Mouse (Mus musculus): ENCODE results near the gene Nebl. TPM values are rescaled to one million over a fixed set of nuclear protein-coding genes. Genes with fewer than 3 reads are reported as not detected.

The Nebl gene
- total RNA-seq, 2 experiments from 2014 or later = 5.2 to 5.4 TPM

DNA sequence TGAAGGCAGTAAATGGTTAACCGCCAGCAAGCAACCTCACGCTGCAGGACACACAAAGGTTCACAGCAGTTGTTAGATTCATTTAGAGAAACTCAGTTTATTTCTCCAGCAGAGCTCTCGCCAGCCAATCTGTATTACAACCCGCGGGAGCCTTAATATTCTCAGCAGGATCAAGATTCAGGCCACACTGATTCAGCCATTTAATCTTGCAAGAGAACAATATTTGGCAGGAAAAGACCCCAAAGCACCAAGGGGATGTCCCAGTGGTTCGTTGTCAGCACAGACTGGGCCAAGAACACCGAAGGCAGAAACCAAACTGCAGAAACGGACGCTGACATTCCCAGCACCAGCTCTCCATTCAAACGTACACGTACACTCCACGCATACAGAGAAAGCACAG is 216.5 kb downstream of the Nebl start:
- DNase-seq = no peak

DNA sequence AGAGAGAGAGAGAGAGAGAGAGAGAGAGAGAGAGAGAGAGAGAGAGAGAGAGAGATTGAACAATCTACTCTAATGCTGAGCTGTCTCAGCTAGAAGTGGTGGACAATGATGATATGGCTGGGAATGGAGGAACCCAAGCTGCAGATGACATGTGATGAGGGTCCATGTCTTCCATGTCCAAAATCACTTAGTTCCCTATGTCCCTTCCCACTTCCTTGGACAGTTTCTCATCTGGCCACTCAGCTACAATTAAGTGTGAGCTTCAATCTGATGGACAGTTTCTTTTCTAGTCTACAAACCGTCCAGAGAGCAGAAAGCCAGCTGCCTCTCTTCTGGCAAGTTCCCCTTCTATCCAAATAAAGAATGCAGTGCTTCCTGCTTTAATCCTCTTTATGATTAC is 221.3 kb downstream of the Nebl start:
- no peak for DNase-seq

DNA sequence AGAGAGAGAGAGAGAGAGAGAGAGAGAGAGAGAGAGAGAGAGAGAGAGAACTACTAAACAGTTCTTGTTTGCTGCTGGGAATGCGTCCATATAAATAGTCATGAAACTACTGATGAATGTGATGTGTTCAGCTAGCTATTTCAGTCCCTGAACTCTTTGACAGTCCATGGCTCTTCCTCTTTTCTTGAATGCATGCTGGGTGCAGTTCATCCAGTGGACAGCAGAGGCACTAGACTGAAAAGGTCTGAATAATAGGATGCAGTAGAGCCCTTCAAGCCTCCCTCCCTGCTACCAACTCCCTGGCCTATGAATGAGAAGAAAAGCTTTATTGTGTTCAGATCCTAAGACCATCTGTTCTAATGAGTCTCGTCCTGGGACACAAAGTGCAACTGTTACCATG is 223.9 kb downstream of the Nebl start:
- DNase-seq = no peak

DNA sequence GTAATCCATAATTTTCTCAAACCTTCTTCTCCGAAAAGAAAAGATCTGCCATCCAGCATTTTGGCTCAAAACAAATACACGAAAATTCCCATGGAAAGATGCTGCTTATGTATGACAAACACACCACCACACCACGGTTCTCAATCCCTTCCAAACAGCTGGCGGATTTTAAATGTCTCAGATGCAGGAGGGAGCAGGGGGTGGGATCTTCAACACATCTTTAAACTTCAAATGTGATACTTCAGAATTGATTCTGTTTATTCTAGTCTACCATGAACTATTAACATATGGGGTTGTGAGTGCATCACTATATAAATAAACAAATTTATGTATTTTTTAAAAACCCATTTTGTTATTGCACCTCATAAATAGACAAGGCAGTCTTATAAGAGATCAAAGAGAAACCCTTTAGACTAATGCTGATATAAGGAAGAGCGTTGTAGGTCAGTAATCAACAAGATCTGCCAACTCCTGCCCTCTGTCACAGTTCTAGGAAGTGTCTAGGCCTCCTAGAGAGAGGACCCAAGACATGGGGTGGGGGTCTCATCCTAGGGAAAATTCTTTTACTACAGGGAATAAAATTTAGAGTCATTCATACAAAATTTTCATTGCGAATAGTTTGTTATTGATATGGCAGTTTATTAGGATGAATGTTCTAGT is 227.0 kb downstream of the Nebl start:
- DNase-seq = no peak

DNA sequence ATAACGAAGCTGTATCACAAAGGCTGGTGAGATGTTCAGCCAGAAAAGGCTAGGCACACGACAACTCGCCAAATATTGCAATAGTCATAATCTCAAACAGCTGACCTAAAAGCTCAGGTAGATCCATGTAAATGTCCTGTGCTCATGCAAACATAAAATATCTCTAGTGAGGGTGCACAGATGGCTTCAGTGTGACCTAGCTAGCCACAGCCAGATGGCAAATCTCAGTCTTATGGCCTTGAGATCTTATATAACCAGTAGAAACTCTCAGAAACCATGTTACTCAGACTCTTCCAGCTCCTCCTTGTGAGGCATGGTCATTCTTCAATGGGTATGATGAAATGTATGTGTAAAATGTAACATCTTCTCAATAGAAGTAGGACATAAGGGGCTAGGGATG is 230.2 kb downstream of the Nebl start:
- DNase-seq = no peak

DNA sequence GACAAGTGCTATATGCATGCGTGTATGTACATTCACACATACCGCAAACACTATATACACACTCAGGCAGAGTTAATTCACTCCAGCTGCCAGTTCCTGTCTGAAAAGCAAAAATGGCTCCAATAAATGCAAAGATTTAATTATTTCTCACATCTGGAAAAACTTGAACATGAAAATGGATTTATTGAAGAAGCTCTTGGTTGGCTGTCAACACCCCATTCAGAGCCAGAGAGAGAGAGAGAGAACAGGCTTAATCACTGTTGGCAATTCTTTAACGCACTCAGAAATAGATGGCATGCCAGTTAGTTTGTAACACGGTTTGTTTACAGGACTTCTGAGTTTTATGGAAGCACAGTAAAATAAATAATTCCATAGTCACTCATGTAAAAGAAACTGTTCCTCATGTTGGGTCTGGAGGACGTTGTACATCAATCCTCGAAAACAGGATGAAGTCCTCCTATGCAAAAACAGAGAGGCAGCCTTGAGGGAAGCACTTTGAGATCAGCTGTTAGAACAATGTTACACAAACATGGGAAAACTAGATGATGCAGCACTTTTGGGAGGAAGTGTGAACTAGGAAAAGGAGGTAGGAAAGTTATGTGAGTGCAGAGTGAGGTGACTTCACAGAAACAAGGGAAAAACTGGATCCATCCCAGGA is 265.6 kb downstream of the Nebl start:
- DNase-seq = no peak

DNA sequence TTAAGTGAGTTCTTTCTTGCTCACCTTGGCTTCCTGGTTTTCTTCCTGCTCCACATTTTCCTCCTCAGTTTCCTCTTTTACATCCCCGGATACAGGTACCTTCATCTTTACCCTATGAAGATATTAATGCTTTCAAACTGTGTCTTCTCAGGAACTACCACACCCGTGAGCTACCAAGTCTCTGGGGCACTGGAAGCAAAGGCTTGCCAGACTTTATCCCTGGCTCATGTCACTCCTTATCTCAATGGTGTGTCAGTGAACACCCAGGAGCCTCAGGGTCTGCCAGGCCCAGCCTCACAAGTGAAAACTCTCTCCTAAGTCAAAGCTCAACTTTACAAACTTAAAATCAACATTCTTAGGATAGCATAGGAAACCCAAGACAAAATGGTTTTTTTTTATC is 270.8 kb downstream of the Nebl start:
- DNase-seq = no peak

DNA sequence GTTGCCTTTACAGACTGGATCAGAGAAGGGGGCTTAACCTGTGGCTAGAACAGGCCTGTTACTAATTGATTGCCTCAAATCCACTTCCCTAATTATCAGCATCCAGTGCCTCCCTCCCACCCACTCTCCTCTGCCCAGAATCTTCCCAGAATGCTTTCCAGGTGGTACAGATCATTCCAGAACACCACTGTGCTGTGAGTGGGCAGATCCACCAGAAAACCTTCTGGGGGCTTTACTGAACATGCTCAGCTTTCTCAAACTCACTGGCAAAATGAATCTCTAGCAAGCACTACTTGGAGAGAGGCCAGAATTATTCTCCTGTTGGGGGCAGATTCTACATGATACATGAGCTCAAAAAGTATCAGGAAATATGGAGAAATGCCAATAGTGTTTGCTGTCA is 277.6 kb downstream of the Nebl start:
- no peak for DNase-seq

DNA sequence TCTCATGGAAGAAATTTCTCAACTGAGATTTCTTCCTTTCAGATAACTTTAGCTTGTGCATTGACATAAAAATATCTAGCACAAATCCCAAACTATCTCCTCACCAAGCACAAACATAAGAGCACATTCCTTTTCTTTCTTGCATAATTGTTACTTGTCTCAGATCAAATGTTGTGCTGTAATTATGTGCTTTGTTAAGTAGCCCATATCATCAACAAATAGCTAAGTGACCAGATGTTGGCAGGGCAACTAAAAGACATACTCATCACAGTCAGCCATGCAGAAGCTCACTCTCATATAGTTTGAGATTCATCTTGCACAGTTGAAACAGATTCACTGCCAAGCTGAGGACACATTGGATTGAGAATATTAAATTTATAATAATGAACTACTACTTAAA is 282.9 kb downstream of the Nebl start:
- DNase-seq = no peak

DNA sequence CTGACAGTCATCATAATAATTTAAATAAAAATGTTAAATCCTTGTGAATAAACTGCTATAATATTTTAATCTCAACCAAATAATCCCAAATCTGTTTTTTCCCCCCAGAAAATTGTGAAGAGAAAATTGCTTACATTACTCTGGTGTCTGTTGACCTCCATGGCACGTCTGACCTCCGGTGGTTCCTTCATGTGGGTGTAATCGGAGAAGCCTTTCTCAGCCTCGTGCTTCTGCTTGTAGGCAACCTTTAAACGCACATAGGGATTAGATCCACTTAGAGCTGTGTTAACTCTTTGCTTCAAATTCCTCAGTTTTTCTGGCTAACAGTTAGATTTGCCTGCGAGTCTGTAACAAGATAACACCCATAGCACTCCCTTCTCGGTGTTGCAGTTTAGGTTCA is 287.7 kb downstream of the Nebl start:
- no peak for DNase-seq

DNA sequence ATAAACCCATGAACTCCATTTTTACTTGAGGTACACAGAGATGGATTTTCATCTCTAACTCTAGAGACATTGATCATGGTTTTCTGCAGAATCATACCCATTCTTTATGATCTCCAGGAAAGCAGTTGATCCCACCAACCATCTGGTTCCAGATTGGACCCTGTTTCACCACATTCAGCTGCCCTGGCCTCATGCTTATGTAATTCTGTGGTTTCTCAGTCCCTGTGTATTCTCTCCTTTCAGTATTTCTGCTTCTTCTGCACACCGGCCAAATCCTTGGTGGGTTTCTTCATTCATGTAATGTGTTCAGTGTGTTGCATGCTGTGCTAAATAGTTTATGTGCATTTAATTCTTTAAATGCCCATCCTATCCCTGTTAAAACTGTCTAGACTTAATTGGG is 292.9 kb downstream of the Nebl start:
- DNase-seq = no peak

DNA sequence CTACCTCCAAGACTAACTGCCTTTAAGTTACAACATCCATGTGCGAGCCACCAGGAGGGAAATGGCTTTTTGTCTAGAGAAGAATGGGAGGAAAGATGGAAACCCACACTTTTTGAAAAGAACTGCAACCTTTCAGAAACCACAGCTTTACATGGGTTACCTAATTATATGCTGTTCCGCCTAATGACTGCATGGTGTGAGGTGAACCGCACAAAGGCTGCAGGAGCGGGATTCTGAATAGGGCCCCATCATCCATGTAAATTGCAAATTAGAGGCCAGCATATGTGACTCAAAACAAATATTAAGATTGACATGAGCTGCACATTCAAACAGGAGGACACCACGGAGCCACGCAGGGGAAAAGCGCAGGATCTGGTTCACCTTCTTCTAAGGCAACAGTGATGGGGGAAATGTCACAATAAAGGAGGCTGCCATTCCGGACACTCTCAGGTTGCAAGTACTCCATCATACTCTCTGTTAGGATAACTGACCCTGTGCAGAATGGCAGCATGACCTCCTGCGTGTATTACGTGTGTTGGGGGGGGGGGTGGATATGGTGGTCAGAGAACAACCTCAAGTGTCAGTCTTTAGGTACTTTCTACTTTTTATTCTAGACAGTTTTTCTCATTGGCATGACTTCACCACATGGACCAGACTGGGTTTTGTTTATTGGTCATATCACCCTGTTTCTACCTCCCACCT is 294.4 kb downstream of the Nebl start:
- DNase-seq = no peak

DNA sequence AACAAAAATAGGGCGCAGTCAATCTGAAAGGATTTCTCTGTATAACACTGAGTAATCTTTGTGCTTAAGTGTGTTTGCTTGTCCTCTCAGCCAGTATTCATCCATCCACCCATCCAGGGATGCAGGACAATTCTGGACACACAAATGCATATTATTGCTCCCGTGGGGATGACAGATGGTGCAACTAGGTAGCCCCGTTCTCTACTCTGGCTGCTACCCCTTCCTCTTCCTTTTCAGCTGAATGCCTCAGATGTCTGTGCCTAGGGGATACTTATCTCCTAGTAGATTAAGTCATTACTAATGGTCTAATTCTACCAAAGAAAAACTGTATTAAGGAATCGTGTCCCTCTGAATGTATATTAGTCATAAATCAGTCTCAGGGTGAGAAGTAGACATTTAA is 296.0 kb downstream of the Nebl start:
- DNase-seq = no peak

DNA sequence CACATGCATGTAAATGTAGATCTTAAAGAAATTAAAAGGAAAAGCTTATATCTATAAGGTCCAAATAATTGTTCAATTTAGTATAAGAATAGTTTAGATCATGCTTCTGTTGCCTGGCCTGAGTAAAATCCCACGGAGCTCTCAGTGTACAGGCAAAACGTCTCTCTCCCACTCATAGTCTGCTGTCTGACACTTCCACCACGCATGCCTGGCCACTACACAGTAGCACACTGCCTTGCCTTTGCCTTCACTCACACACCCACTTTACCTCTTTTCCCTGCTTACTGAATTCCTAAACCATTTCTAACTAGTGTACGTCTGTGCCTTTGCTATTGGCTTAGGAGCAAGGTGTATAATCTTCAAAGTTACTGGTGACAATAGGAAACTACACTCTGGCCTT is 302.2 kb downstream of the Nebl start:
- no peak for DNase-seq

DNA sequence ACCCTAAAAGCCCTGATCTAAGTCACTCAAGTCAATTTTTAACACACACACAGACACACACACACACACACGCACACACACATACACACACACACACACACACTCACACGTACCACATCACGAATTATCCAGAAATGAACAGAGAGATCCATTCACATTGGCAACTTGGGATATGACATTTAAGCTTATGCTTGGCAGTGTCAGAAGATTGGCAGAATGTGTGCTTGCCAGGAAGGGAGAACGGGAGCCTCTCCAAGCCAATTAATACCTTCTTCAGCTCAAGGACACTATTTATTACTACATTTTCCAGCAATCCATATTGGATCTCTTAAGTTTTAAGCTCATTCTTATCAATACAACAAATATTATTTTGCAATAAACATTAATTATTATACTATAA is 303.1 kb downstream of the Nebl start:
- no peak for DNase-seq

DNA sequence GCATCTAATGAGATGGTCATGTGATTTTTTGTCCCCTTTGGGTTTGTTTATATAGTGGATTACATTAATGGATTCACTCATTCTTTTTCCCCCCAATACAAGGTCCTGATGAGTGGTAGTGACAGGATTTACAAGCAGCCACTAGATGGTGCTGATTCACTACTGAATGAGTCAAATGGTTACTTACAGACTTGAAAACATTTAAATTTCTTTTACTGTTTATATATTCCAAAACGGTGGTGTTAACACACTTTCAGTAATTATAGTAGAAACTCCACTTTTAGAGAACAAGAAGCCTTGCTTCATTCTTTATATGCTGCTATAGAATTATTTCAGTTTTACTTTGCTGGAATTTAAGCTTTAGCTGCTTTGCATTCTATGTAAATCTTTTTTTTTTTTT is 308.3 kb downstream of the Nebl start:
- peak; percentile 36 for DNase-seq

DNA sequence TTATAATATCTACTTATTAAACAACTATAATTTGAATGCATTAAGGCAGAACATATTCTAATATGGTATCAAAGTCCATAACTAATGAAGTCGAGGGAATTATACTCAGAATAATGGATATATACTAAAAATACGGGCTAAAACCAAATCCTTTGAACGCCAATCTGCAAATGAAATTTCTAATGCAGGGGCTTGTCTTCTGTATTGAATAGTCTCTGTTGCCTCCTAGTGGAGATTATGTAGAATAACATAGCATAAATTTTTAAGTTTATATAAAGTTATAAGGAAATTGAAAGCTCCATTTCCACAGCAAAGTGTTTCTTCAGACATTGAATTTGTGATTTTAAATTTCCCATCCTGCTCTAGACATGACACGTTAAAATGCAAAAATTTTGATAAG is 315.9 kb downstream of the Nebl start:
- DNase-seq = no peak

DNA sequence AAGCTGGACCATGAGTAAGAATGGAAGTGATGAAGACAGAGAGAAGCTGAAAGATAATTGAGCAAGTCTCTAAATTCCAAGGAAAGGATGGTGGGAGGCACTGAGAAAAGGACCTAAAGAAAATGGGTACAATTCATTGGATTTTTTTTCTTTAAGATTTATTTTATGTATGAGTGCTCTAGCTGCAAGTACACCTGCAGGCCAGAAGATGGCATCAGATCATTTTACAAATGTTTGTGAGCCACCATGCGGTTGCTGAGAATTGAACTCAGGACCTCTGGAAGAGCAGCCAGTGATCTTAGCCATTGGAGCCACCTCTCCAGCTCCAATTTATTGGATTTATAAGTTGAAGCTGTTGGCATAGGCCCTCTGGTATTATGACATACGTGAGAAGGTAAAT is 316.9 kb downstream of the Nebl start:
- DNase-seq = no peak

DNA sequence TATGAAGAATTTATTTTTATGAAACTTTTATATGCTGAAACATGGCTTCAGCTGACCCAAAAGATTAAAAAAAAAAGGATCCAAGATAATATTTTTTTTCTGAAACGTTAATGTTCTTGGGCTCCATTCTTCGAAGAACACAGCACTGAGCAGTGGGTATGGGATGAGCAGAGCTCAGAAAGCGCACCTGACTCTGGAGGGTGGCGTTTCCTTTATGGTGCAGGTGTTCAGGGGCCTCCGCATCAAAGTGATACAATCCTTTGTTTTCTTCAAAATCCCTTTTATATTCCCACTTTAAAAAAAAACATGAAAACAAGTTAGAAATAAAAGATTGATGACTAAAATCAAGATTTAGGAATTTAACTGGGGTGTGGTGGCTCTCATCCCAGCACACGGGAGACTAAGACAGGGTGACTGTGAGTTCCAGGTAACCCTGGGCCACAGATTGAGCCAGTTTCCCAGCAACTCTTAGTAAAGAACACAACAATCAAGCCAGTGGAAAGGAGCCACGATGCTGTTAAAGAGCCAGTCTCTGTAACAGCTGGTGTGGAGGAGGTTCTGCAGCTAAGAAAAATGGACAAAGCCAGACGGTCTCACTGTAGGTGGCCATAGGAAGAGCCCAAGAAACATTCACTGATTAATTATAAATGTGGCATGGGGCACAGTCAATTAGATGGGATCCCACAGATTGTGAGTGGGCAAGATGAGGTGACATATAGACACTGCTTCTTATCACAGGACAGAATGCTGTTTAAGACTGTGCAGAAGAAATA is 317.6 kb downstream of the Nebl start:
- DNase-seq = no peak

DNA sequence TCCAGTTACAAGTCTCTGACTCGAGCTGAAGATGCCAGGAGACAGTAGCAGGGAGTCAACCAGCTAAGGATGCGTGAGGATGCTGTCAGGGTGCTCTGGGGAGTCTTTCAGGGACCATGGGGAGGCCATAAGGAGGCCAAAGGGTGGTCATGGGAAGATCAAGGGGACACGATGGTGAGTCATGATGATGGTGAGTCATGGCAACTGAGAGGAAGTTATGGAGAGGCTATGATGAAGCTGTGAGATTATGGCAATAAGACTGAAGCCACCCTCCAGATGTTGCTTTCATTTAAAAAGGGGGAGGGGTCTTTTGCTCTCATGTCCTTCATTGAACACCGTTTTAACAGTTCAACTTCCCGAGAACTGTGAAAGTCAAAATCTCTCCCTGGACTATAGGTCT is 322.0 kb downstream of the Nebl start:
- no peak for DNase-seq

DNA sequence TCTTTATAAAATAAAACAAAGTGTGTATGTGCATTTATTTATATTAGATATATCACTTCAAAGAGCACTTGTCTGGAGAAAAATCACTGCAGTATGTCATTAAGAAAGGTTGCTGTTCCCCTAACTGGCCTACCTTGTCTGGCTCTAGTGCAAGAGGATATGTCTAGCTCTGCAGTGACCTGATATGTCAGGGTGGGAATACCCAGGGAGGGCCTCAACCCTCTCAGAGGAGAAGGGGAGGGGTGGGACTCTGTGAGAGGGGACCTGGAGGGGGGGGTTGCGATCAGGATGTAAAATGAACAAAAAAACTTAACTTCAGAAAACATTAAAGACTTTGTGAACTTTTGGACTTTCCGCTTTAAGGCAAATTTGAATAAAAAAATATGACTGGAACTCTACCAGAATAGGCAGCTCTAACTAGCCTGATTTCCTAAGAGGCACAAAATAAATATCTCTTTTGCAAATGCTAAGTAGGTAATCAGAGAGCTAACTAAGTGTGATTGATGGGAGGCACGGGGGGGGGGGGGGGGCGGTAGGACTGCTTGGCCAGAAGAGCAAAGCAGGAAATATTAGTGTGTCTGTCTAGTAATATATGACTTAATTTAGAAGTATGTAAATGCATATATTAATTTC is 325.2 kb downstream of the Nebl start:
- no peak for DNase-seq

DNA sequence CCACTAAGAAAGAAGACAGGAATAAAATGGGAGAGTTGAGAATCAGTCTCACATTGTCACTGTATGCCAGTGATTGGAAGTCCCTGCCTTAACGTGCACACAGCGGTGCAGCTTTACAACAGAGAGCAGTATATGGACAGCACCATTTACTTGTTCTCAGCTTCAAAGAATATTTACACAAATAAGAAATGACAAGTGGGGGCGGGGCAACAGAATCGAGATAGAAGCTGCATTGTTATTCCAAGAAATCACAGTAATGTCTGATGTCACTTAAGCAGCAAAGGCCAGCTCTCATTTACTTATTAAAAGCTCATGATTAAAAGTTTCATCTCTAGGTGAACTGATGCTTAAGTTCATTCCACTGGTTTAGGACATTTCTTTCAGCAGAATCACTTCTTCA is 328.8 kb downstream of the Nebl start:
- no peak for DNase-seq

DNA sequence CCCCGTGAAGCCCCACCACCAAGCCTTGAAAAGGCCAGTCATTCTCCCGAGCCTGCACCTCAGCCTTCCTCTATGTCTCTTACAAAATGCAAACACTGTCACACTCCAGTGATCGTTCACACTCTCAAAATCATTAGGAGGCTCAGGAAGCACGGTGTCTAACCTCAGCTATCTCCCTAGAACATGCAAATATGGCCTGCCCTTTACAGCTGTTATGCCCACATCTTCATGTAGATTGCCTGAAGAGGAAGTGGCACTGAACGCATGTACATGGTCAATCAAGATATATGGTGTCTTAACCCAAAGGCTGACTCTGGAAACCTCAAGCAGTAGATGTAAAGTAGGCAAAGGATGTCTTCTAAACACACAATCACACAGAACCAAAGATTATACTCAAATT is 335.0 kb downstream of the Nebl start:
- DNase-seq = no peak
